Mouse (Mus musculus) stomach, postnatal 0 days (tissue): ENCODE data around the gene Olfr411.

ENCODE experiments used
- CTCF ChIP-seq: IDR thresholded peaks from 2 replicates; pipeline ENCODE4 v1.5.1; 2016; ENCODE audit warnings: antibody characterized with exemption, low read depth, mild to moderate bottlenecking, moderate library complexity
- EP300 ChIP-seq: optimal IDR thresholded peaks from 2 replicates; pipeline ENCODE3; 2016; ENCODE audit warnings: antibody characterized with exemption

GRCm38 (mm10) chr11:74395583-74395982, 43.1 kb upstream of the Olfr411 start:
- TF ChIP-seq CTCF (no peak), EP300 (no peak)
